Mouse (Mus musculus): ENCODE measurements at regions not wholly inside any gene's neighbourhood (a gene's known extent, or its start where the extent isn't known, plus 50 kb on each side); places are given as distances from the start of the nearest gene placed in this dataset.

DNA sequence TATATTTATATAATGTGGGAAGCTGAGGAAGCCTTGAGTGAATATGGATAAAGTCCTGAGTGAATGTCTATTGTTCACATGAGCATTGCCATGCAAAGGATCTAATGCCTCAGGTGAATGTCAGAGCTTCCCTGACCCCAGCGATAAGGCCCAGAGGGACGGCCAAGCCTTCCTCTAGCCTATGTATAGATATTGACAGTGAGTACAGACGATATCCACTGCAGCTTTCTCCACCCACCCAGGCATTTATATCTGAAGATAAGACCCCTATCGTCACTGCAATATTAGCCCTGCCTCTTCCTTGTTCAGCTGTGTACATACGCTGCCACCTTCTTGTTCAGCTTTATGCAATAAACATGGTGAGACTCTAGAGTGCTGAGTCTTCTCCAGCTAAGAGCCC is 158.8 kb downstream of the Map2k4 start:
- TF ChIP-seq CTCF (IDR thresholded peaks at IDR 0.05; ENCODE audit: control insufficient read depth, insufficient read depth, insufficient read length) (no peak), CEBPB (IDR thresholded peaks at IDR 0.05; ENCODE audit: low read depth) (no peak)

Measured in C2C12 (cell line).